Mouse (Mus musculus) liver, embryonic 14.5 days (tissue): ENCODE data around the gene Atrnl1. TPM values are rescaled to one million over a fixed set of nuclear protein-coding genes. Genes with fewer than 3 reads are reported as not detected.

Experiments used
- ATAC-seq: fragments of 200-750 bp; cut with Nextera tagmentation; 2 replicates; pipeline ENCODE4 v1.8.0; 2017; ENCODE audit warnings: moderate number of reproducible peaks, mild to moderate bottlenecking, moderate library complexity; ENCODE audit not compliant: insufficient read depth
- DNase-seq, 3 experiments: peaks; one replicate each; pipeline ENCODE4 v3.0.0-alpha.2; 2012 to 2013; ENCODE audit warnings: low read depth in 3 of 3, low spot score in 3 of 3
- H3K27ac ChIP-seq: fragments of 300-500 bp; sonication (generic); 2 replicates; pipeline ENCODE4 v1.5.1; 2014; ENCODE audit warnings: moderate library complexity, mild to moderate bottlenecking, control low read depth, inconsistent platforms
- H3K27me3 ChIP-seq: fragments of 300-500 bp; sonication (generic); 2 replicates; pipeline ENCODE4 v1.6.1; 2014; ENCODE audit warnings: mild to moderate bottlenecking, low read length, moderate library complexity; ENCODE audit not compliant: control insufficient read depth, insufficient read depth
- H3K36me3 ChIP-seq: fragments of 300-500 bp; sonication (generic); replicated peaks from 2 replicates; pipeline ENCODE4 v1.6.1; 2014; ENCODE audit warnings: low read depth; ENCODE audit not compliant: control insufficient read depth, insufficient read depth
- H3K4me1 ChIP-seq, 2 experiments: fragments of 200-500 bp in 1 of 2; fragments of 300-500 bp in 1 of 2; sonication (generic) in 1 of 2; replicated peaks; 2 replicates each; pipeline ENCODE4 v1.6.1; 2012 to 2014; ENCODE audit warnings: antibody characterized with exemption in 1 of 2, inconsistent platforms in 1 of 2, low read length in 1 of 2; ENCODE audit not compliant: control insufficient read depth in 2 of 2, insufficient read depth in 2 of 2
- H3K4me2 ChIP-seq: fragments of 300-500 bp; sonication (generic); 2 replicates; pipeline ENCODE4 v1.6.1; 2014; ENCODE audit warnings: low read depth, mild to moderate bottlenecking, control low read depth, moderate library complexity
- H3K4me3 ChIP-seq, 2 experiments: fragments of 200-500 bp in 1 of 2; fragments of 300-500 bp in 1 of 2; sonication (generic) in 1 of 2; 2 replicates each; pipeline ENCODE4 v1.5.1; 2012 to 2014; ENCODE audit warnings: low read depth in 2 of 2, low read length in 2 of 2, mild to moderate bottlenecking in 2 of 2, control low read depth in 1 of 2, inconsistent platforms in 1 of 2, moderate library complexity in 1 of 2; ENCODE audit not compliant: insufficient read depth in 1 of 2
- H3K9ac ChIP-seq: fragments of 300-500 bp; sonication (generic); replicated peaks from 2 replicates; pipeline ENCODE4 v1.6.1; 2014; ENCODE audit warnings: mild to moderate bottlenecking, control low read depth, moderate library complexity
- H3K9me3 ChIP-seq: fragments of 300-500 bp; sonication (generic); 2 replicates; pipeline ENCODE4 v1.6.1; 2016; ENCODE audit warnings: low read length, mixed read lengths; ENCODE audit not compliant: control insufficient read depth
- CTCF ChIP-seq: IDR thresholded peaks from 2 replicates; pipeline ENCODE4 v1.5.1; 2016; ENCODE audit warnings: antibody characterized with exemption, low read depth, control low read depth
- EP300 ChIP-seq: IDR thresholded peaks from 2 replicates; pipeline ENCODE4 v1.6.1; 2016; ENCODE audit warnings: antibody characterized with exemption, low read depth
- WGBS: fragments of 180-500 bp; shearing (Covaris S2); extraction: QIAGEN DNeasy Blood & Tissue Kit; methylation state at CpG from one replicate; pipeline ENCODE4 v1.1.7; 2014; ENCODE audit not compliant: insufficient replicate concordance; 5-methylcytosine and 5-hydroxymethylcytosine counted together
- polyA plus RNA-seq, 2 experiments: library from polyadenylated mRNA; depleted of rRNA in 1 of 2; stranded (reverse) in 1 of 2; unstranded in 1 of 2; fragments of >200 nt; fragmentation: Nextera tagmentation in 1 of 2; extraction: Ambion mirVana in 1 of 2; gene quantifications; 2 replicates each; pipeline versions ENCODE4 v1.2.1 to v1.2.3; 2012 to 2014

Gene Atrnl1
- 0.93 and 1.3 TPM in 2 replicates for polyA plus RNA-seq (2012; rRNA removed)
- polyA plus RNA-seq (2014; fragmentation: Nextera tagmentation; extraction: Ambion mirVana): 0.46 and 0.57 TPM in 2 replicates

- Histone ChIP-seq H3K4me3 (peak within 1 kb of the TSS; percentile 71 to 72), H3K9ac (peak within 1 kb of the TSS; percentile 68), H3K27ac (peak within 1 kb of the TSS; percentile 7), H3K36me3 (no peaks in the 10 kb centered on the region), H3K4me1 (no peaks in the 10 kb centered on the region; a peak in 1 of 4 replicates), H3K4me2 (peak within 1 kb of the TSS; percentile 83), H3K9me3 (no peaks in the 10 kb centered on the region), H3K27me3 (no peaks in the 10 kb centered on the region; the same call in none of the 2 replicates)
- ATAC-seq (peak; percentile 90), DNase-seq (peak; percentile 61 to 66 (median 64))
- under 1% methylated on average over 92 of the region's 103 CpGs for WGBS
- TF ChIP-seq CTCF (no peak), EP300 (no peak)
Observed at GRCm38 (mm10) chr19:57610476-57611261, at the start of gene Atrnl1. Gene Atrnl1, plus strand, starts transcription at chr19:57611034.

DNA sequence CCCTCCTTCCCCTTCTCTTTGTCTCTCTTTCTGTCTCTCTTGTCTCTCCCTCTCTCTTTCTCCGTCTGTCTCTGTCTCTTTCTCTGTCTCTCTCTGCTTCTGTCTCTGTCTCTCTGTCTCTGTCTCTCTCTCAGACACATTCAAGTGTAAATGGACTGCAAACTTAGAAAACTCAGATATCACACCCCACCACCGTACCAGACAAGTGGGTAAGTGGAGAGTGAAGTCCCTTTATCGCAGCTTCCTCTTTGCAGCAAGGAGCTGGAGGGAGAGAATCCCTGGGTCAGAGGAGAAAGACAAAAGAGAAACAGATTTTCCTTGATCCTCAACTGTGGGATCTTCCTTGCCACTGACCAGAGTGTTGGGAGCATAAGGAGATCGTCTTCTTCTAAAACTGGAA, 49.3 kb upstream of the Atrnl1 start:
- Histone ChIP-seq H3K27me3 (no peaks in the 10 kb centered on the region), H3K9ac (no peak overlapping the region), H3K36me3 (no peaks in the 10 kb centered on the region), H3K4me1 (no peaks in the 10 kb centered on the region), H3K4me2 (no peak overlapping the region), H3K4me3 (no peak overlapping the region), H3K9me3 (no peaks in the 10 kb centered on the region), H3K27ac (no peak overlapping the region)
- DNase-seq (no peak), ATAC-seq (no peak)
- WGBS: 49% methylated on average over 4 of the region's 4 CpGs
- TF ChIP-seq EP300: no peak
- no peak for TF ChIP-seq CTCF

GRCm38 (mm10) chr19:57569040-57569439, 41.8 kb upstream of the Atrnl1 start:
- Histone ChIP-seq H3K4me2 (no peak overlapping the region), H3K4me3 (no peak overlapping the region), H3K9ac (no peak overlapping the region), H3K27ac (no peak overlapping the region), H3K4me1 (no peaks in the 10 kb centered on the region), H3K9me3 (no peaks in the 10 kb centered on the region), H3K36me3 (no peaks in the 10 kb centered on the region), H3K27me3 (no peaks in the 10 kb centered on the region)
- ATAC-seq (no peak), DNase-seq (no peak)
- TF ChIP-seq EP300 (no peak), CTCF (no peak)
- WGBS: 58% methylated on average over 6 of the region's 6 CpGs

DNA sequence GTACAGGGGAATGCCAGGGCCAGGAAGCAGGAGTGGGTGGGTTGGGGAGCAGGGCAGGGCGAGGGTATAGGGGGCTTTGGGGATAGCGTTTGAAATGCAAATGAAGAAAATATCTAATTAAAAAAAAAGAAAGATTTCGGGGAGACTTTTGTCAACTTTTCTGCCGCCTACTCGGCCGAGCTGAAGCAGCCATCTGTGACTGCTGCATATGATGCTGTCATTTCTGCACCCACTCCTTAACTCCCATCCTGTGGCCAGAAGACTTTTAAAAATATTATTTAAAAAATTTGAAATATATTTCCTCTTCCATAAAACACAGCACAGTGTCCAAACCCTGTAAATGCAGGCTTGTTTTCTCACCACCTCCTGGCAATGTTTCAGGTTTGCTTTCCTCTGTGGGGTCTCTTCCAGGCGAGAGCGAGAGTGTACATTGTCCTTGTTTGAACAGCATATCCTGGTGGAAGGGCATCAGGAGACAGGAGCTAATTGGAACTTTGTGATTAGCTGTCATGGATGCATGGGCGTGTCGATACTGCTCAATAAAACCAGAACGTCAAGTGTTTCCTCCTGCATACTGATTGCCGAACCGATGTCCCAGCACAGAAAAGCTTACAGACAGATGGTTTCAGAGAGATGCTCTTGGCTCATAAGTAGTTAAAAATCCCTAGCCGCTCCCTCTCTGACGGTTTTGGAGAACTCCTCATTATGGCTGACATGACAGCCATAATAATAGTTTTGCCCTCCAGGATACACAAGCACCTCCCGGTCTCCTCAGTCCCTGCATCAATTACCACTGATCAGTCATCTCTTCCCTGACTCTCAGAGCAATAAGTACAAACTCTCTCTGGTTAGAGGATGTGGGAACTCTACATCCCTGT, 38.2 kb upstream of the Atrnl1 start:
- H3K9me3 ChIP-seq: no peaks in the 10 kb centered on the region
- DNase-seq: no peak
- WGBS: 67% methylated on average over 16 of the region's 16 CpGs
- H3K27ac ChIP-seq: no peak overlapping the region
- no peaks in the 10 kb centered on the region for H3K4me1 ChIP-seq
- H3K4me2 ChIP-seq: no peak overlapping the region
- no peak overlapping the region for H3K9ac ChIP-seq
- no peak for ATAC-seq
- TF ChIP-seq CTCF (no peak), EP300 (no peak)
- H3K27me3 ChIP-seq: no peaks in the 10 kb centered on the region
- no peaks in the 10 kb centered on the region for H3K36me3 ChIP-seq
- no peak overlapping the region for H3K4me3 ChIP-seq

DNA sequence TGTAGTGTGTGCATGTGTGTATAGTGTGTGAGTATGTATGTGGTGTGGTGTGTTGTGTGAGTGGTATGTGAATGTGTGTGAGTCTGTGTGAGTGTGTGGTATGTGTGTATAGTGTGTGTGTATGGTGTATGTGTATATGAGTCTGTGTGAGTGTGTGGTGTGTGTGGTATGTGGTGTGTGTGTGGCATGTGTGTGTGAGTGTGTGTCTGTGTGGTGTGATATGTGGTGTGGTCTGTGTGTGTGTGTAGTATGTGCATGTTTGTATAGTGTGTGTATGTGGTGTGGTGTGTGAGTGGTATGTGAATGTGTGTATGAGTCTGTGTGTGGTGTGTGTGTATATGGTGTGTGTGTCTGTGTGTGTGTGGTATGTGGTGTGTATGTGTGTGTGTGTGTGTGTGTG, 37.4 kb upstream of the Atrnl1 start:
- no peak for DNase-seq
- no peak for ATAC-seq
- H3K4me3 ChIP-seq: no peak overlapping the region
- no peaks in the 10 kb centered on the region for H3K4me1 ChIP-seq
- no peaks in the 10 kb centered on the region for H3K9me3 ChIP-seq
- no peak overlapping the region for H3K4me2 ChIP-seq
- TF ChIP-seq EP300: no peak
- no peak for TF ChIP-seq CTCF
- no peaks in the 10 kb centered on the region for H3K36me3 ChIP-seq
- no peak overlapping the region for H3K27ac ChIP-seq
- no peaks in the 10 kb centered on the region for H3K27me3 ChIP-seq
- H3K9ac ChIP-seq: no peak overlapping the region
